Mouse (Mus musculus) liver, embryonic 16.5 days (tissue): Measurements from ENCODE around the gene Caskin1. TPM values are rescaled to one million over a fixed set of nuclear protein-coding genes. Genes with fewer than 3 reads are reported as not detected.
"Not testable (repeated sequence)": the region's sequence is repeated elsewhere in the genome, so short reads cannot be mapped to it uniquely, and the experiment has no call there.

Source experiments
- ATAC-seq: fragments of 200-750 bp; cut with Nextera tagmentation; 2 replicates; pipeline ENCODE4 v1.8.0; 2017; ENCODE audit warnings: low read depth, mild to moderate bottlenecking, moderate number of reproducible peaks, moderate library complexity
- H3K27ac ChIP-seq: fragments of 300-500 bp; sonication (generic); 2 replicates; pipeline ENCODE4 v1.5.1; 2014; ENCODE audit warnings: mild to moderate bottlenecking, low read length
- H3K27me3 ChIP-seq: fragments of 300-500 bp; sonication (generic); 2 replicates; pipeline ENCODE4 v1.6.1; 2014; ENCODE audit warnings: low read depth, low read length, mixed read lengths; ENCODE audit not compliant: control insufficient read depth, insufficient read depth
- H3K36me3 ChIP-seq: fragments of 300-500 bp; sonication (generic); 2 replicates; pipeline ENCODE4 v1.6.1; 2014; ENCODE audit warnings: mild to moderate bottlenecking; ENCODE audit not compliant: control insufficient read depth, insufficient read depth
- H3K4me1 ChIP-seq: fragments of 300-500 bp; sonication (generic); 2 replicates; pipeline ENCODE4 v1.6.1; 2014; ENCODE audit warnings: low read depth, low read length, mixed read lengths; ENCODE audit not compliant: control insufficient read depth
- H3K4me2 ChIP-seq: fragments of 300-500 bp; sonication (generic); 2 replicates; pipeline ENCODE4 v1.6.1; 2014; ENCODE audit warnings: low read depth, low read length, mixed read lengths
- H3K4me3 ChIP-seq: fragments of 300-500 bp; sonication (generic); 2 replicates; pipeline ENCODE4 v1.5.1; 2014; ENCODE audit warnings: low read depth, mild to moderate bottlenecking, low read length
- H3K9ac ChIP-seq: fragments of 300-500 bp; sonication (generic); 2 replicates; pipeline ENCODE4 v1.6.1; 2014; ENCODE audit warnings: low read depth, low read length
- H3K9me3 ChIP-seq: fragments of 300-500 bp; sonication (generic); replicated peaks from 2 replicates; pipeline ENCODE4 v1.6.1; 2016; ENCODE audit warnings: low read length; ENCODE audit not compliant: control insufficient read depth
- WGBS: fragments of 180-500 bp; shearing (Covaris S2); extraction: QIAGEN DNeasy Blood & Tissue Kit; methylation state at CpG from one replicate; pipeline ENCODE4 v1.1.7; 2014; ENCODE audit not compliant: insufficient replicate concordance; 5-methylcytosine and 5-hydroxymethylcytosine counted together
- polyA plus RNA-seq: library from polyadenylated mRNA; unstranded; fragments of >200 nt; fragmentation: Nextera tagmentation; extraction: Ambion mirVana; gene quantifications from 2 replicates; pipeline ENCODE4 v1.2.1, GENCODE M21; 2015

The Caskin1 gene
- polyA plus RNA-seq, 1 experiment from 2014 or later, result 0.13 TPM

- Histone ChIP-seq H3K4me2 (peak overlapping the region; percentile 86), H3K9ac (no peak overlapping the region; the same call in 1 of the 2 replicates), H3K27ac (peak overlapping the region; percentile 99), H3K36me3 (peaks cover 12% of the 10 kb centered on the region), H3K4me3 (no peak overlapping the region), H3K9me3 (no peaks in the 10 kb centered on the region), H3K4me1 (peaks cover 21% of the 10 kb centered on the region), H3K27me3 (no peaks in the 10 kb centered on the region)
- 44% methylated on average over 2 of the region's 2 CpGs for WGBS
- no peak for ATAC-seq
Observed at GRCm38 (mm10) chr17:24453372-24453771, 35.0 kb upstream of the Caskin1 start.

- Histone ChIP-seq H3K4me2 (peak overlapping the region; percentile 86), H3K36me3 (peaks cover 10% of the 10 kb centered on the region), H3K27ac (peak overlapping the region; percentile 99), H3K9me3 (no peaks in the 10 kb centered on the region), H3K4me3 (peak overlapping the region; percentile 82), H3K4me1 (peaks cover 21% of the 10 kb centered on the region), H3K9ac (peak overlapping the region; percentile 97), H3K27me3 (no peaks in the 10 kb centered on the region)
- WGBS, result 2% methylated on average over 14 of the region's 14 CpGs
- no peak for ATAC-seq
Observed at GRCm38 (mm10) chr17:24454218-24454755, 34.1 kb upstream of the Caskin1 start.

GRCm38 (mm10) chr17:24454756-24455522 is 33.5 kb upstream of the Caskin1 start:
- H3K4me1 ChIP-seq, result peaks cover 21% of the 10 kb centered on the region

GRCm38 (mm10) chr17:24455523-24456206 is 32.7 kb upstream of the Caskin1 start:
- ATAC-seq, result not testable (repeated sequence)

More at GRCm38 (mm10) chr17:24454756-24455522, 33.5 kb upstream of the Caskin1 start:
- Histone ChIP-seq H3K36me3 (peaks cover 5% of the 10 kb centered on the region), H3K27me3 (no peaks in the 10 kb centered on the region), H3K9ac (peak overlapping the region; percentile 97), H3K9me3 (no peaks in the 10 kb centered on the region), H3K4me2 (peak overlapping the region; percentile 86), H3K27ac (peak overlapping the region; percentile 99), H3K4me3 (peak overlapping the region; percentile 82)
- ATAC-seq, result peak; percentile 95
- WGBS, result under 1% methylated on average over 67 of the region's 67 CpGs

GRCm38 (mm10) chr17:24461580-24461979 is 26.8 kb upstream of the Caskin1 start:
- Histone ChIP-seq H3K4me2 (no peak overlapping the region), H3K9ac (no peak overlapping the region), H3K4me3 (no peak overlapping the region), H3K36me3 (no peaks in the 10 kb centered on the region), H3K27ac (no peak overlapping the region), H3K27me3 (no peaks in the 10 kb centered on the region), H3K9me3 (no peaks in the 10 kb centered on the region), H3K4me1 (peaks cover 2% of the 10 kb centered on the region; the same call in 1 of the 2 replicates)
- WGBS, result 48% methylated on average over 2 of the region's 2 CpGs
- ATAC-seq, result no peak

More at GRCm38 (mm10) chr17:24455523-24456206, 32.7 kb upstream of the Caskin1 start:
- Histone ChIP-seq H3K4me2 (peak overlapping the region; percentile 36), H3K4me1 (peaks cover 21% of the 10 kb centered on the region), H3K4me3 (peak overlapping the region; percentile 82), H3K27ac (peak overlapping the region; percentile 42)
- not testable (repeated sequence) for H3K36me3 ChIP-seq, H3K9me3 ChIP-seq, H3K27me3 ChIP-seq, H3K9ac ChIP-seq
- 42% methylated on average over 10 of the region's 10 CpGs for WGBS

- no peak overlapping the region for H3K27ac ChIP-seq
- ATAC-seq, result no peak
- H3K9me3 ChIP-seq, result no peaks in the 10 kb centered on the region
- no peaks in the 10 kb centered on the region for H3K36me3 ChIP-seq
- H3K4me1 ChIP-seq, result peaks cover 2% of the 10 kb centered on the region; the same call in 1 of the 2 replicates
- 76% methylated on average over 1 of the region's 1 CpGs for WGBS
- H3K27me3 ChIP-seq, result no peaks in the 10 kb centered on the region
- no peak overlapping the region for H3K4me3 ChIP-seq
- H3K4me2 ChIP-seq, result no peak overlapping the region
- H3K9ac ChIP-seq, result no peak overlapping the region
Observed at GRCm38 (mm10) chr17:24462932-24463331, 25.5 kb upstream of the Caskin1 start.

GRCm38 (mm10) chr17:24463374-24464133 is 24.8 kb upstream of the Caskin1 start:
- Histone ChIP-seq H3K27ac (no peak overlapping the region), H3K4me2 (no peak overlapping the region), H3K9ac (no peak overlapping the region), H3K4me3 (no peak overlapping the region), H3K27me3 (no peaks in the 10 kb centered on the region), H3K36me3 (no peaks in the 10 kb centered on the region), H3K4me1 (peaks cover 2% of the 10 kb centered on the region; the same call in 1 of the 2 replicates), H3K9me3 (no peaks in the 10 kb centered on the region)
- peak; percentile 24; the same call in 1 of the 2 replicates for ATAC-seq
- 29% methylated on average over 6 of the region's 6 CpGs for WGBS

- no peak overlapping the region for H3K4me3 ChIP-seq
- WGBS, result 87% methylated on average over 5 of the region's 5 CpGs
Observed at GRCm38 (mm10) chr17:24468636-24469246, 19.7 kb upstream of the Caskin1 start.

More at GRCm38 (mm10) chr17:24468636-24469246, 19.7 kb upstream of the Caskin1 start:
- H3K36me3 ChIP-seq, result peaks cover 8% of the 10 kb centered on the region
- no peak overlapping the region for H3K9ac ChIP-seq
- H3K4me2 ChIP-seq, result no peak overlapping the region
- H3K9me3 ChIP-seq, result no peaks in the 10 kb centered on the region
- H3K27me3 ChIP-seq, result no peaks in the 10 kb centered on the region
- H3K4me1 ChIP-seq, result peaks cover 23% of the 10 kb centered on the region
- H3K27ac ChIP-seq, result no peak overlapping the region
- ATAC-seq, result no peak
